Mouse (Mus musculus) neutrophil, adult 83 days (primary cell): Measurements from ENCODE around the gene Hipk1. TPM values are rescaled to one million over a fixed set of nuclear protein-coding genes. Genes with fewer than 3 reads are reported as not detected.

Experiments
- total RNA-seq, 2 experiments: library from RNA; stranded (reverse); gene quantifications; one replicate each; pipeline ENCODE4 v1.2.4; 2023

The Hipk1 gene
- total RNA-seq = 100 to 1,000 TPM; 377 to 417 TPM

GRCm38 (mm10) chr3:103791230-103792110, at the start of gene Hipk1:
Gene Hipk1 (minus strand): TSS chr3:103791563.

GRCm38 (mm10) chr3:103832426-103832825, 41.1 kb upstream of the Hipk1 start, which contains the start of gene Bcl2l15:
Gene Bcl2l15 (plus strand): TSS chr3:103832601.

GRCm38 (mm10) chr3:103808891-103809798, 17.8 kb upstream of the Hipk1 start, which contains the start of the genes Dclre1b, Ap4b1 and Gm43064:
Gene Dclre1b (minus strand): TSS chr3:103809444.
Gene Ap4b1 (plus strand): TSS chr3:103809520.
Gene Gm43064 (plus strand): TSS chr3:103809573.

GRCm38 (mm10) chr3:103739329-103739728, 52.0 kb downstream of the Hipk1 start, which contains the start of gene Gm10964:
Gene Gm10964 (plus strand): TSS chr3:103739366.

GRCm38 (mm10) chr3:103737778-103738571, 53.4 kb downstream of the Hipk1 start, which contains the start of gene Olfml3:
Gene Olfml3 (minus strand): TSS chr3:103738001.

Other genes with a start within 250 kb of the Hipk1 start
- not detected for gene Syt6, start 216.3 kb downstream of the Hipk1 start, total RNA-seq
- gene Atg4a-ps, start 145.5 kb downstream of the Hipk1 start, total RNA-seq = 1 to 10 TPM in 1 of 2 experiments, not detected in 1; 2.6 TPM
- 1 to 10 TPM; 4.7 to 6.1 TPM for gene Olfml3, start 53.6 kb downstream of the Hipk1 start, total RNA-seq
- gene Gm10964, start 52.2 kb downstream of the Hipk1 start, total RNA-seq = not detected
- gene Dclre1b, start 17.9 kb upstream of the Hipk1 start, total RNA-seq = 10 to 100 TPM; 51.9 to 71.4 TPM
- 10 to 100 TPM; 17.3 to 18.5 TPM for gene Ap4b1, start 18.0 kb upstream of the Hipk1 start, total RNA-seq
- gene Gm43064, start 18.0 kb upstream of the Hipk1 start, total RNA-seq = under 1 TPM; 0.39 to 0.64 TPM
- 1 to 10 TPM; 1.7 to 4.3 TPM for gene Bcl2l15, start 41.0 kb upstream of the Hipk1 start, total RNA-seq
- 10 to 100 TPM; 59.9 to 62.3 TPM for gene Ptpn22, start 68.2 kb upstream of the Hipk1 start, total RNA-seq
- 10 to 100 TPM; 19.5 to 21.8 TPM for gene Rsbn1, start 122.6 kb upstream of the Hipk1 start, total RNA-seq
- 10 to 100 TPM; 10.3 to 11.2 TPM for gene Phtf1, start 176.5 kb upstream of the Hipk1 start, total RNA-seq